Mouse (Mus musculus): ENCODE data around the gene Msx3.

The Msx3 gene

DNA sequence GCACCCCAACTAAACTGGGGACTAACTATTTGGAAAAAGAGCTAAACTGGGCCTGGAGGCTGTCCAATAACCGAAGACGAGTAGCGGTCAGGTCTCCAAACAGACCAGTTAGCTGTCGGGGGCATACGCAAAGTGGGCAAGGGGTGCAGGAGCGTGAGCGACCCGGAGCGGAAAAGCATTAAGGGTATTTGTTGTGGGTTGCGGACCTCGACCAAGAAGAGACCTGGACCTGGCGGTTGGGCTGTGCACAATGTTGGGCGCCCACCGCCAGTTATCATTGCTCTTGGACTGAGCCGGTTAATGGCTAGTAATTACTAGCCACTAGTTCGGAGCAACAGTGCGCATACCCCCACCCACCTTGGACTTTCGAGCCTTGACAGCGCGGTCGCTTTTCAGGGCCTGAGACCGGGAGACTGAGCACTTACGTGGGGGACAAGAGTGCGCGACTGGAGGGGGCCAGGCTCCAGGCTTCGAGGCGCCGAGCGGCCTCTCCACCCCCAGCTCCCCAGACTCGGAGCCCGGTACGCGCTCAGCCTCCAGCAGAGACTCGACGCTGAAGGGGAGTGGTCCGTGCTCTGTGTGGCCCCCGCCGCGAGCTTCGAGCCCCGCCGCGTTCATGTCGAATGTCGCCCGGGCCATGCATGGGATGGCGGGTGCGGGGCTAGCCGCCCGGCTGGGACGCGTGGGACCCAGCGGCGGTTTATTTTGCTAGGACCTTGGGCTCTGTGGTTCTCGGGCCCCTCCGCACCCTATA is at the start of gene Msx3:
Gene Msx3, minus strand, starts transcription at position 729 of the 754 bp plus-strand sequence.
- DNase-seq (ENCODE audit: low spot score in 2 of 2), result no peak

DNA sequence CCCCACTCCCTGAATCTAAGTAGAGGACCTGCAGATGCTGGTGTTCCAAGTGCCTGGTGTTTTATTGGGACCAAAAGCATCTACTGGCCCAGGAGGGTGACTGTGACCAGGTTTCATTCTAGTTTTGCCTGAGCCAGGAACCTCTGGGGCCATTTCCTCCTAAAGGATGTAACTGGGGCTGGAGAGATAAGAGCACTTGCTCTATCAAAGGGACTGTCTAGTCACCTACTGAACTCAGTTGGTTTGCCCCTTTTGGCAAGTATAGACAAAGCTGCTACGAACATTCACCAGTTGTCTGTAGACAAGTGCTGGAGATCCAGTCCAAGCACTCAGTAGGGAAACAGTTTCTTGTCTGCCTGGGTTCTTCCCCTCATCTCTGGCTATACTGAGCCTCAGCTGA is 49.6 kb upstream of the Msx3 start:
- DNase-seq (ENCODE audit: low spot score in 2 of 2), result no peak

GRCm38 (mm10) chr7:140096055-140096454 is 47.2 kb upstream of the Msx3 start:
- DNase-seq (ENCODE audit: low spot score in 2 of 2), result no peak

DNA sequence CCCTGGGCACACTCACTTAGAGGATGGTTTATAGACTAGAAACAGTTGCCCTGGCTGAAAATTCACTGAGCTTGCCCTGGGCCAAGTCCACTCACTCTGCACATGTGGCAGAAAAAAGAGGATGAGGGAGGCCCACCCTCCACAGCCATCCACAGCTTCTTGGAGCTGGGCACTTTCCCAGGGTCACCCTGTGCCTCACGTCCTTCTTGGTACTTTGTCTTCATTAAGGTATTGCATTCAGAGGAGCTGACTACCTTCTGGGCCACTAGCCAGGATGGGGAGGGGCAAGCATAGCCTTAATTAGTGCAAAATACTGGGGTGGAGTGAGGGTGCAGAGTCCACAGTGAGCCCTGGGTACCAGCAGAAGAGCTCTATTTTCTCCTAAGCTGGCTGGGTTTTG is 46.7 kb upstream of the Msx3 start:
- no peak for DNase-seq (ENCODE audit: low spot score in 2 of 2)

GRCm38 (mm10) chr7:140094954-140095353 is 46.1 kb upstream of the Msx3 start:
- DNase-seq (ENCODE audit: low spot score in 2 of 2), result no peak

GRCm38 (mm10) chr7:140092924-140093528 is 44.1 kb upstream of the Msx3 start, which contains the start of gene Prap1:
TSS of gene Prap1 (plus strand) at chr7:140093395.
- no peak for DNase-seq (ENCODE audit: low spot score in 2 of 2)

GRCm38 (mm10) chr7:140090601-140091000 is 41.7 kb upstream of the Msx3 start:
- DNase-seq (ENCODE audit: low spot score in 2 of 2), result no peak

DNA sequence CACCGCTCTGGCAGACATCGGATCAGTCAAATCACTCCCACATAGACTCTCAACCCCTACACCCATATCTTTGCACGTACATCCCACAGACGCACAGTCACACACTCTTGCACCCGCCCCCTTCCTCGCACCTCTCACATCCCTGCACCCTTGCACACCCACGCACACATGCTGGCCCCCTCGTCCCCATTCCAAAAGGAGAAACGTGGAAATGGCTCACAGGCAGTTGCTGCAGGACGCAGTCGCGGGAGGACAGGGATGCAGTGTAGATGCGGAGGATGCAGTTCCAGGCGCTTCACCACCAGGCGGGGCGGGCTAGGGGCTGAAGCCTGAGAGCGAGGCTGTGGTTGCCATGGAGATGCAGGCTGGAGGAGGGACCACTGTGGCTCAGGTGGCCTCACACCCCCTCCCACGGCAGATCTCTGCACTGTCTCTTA is 33.4 kb upstream of the Msx3 start, which contains the start of gene Caly:
Gene Caly, minus strand, starts transcription at position 307 of the 437 bp plus-strand sequence.
- DNase-seq (ENCODE audit: low spot score in 2 of 2), result no peak

DNA sequence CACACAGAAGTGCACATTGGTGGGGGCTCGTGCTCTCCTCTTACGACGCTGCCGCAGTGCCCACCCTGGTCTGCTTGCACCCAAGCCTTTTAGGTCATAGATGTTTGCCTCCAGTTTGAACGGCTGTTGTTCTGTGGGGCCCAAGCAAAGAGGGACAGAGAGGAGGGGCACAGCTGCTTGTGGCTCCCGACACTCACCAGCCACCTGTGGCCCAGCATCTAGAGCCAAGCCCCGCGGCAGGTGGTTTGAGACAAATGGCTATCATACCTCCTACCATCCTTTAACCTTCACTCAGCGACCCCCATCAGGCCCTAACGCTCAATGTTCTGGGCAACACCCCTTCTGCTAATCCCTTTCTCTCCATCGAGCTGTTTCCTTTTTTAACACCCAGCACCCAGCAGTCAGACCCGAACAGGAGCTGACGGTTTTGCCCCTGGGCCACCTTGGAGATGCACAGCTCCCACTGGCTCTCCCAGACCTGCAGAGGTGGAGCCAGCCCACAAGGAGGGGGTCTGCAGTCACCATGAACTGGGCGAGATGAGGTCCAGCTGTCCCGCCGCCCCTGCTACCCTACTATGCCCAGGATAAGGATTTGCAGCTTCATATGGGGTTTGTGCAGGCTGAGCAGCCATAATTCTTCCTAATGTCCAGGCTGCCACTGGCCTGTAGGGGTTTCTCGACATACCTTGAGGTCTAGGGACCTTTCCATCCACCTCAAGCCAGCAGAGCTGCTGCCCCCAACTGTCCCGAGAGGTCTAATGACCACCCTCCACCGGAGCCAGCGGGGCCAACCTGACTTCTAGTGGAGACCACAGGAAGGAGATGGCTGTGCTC is 32.7 kb upstream of the Msx3 start:
- DNase-seq (ENCODE audit: low spot score in 2 of 2), result no peak

DNA sequence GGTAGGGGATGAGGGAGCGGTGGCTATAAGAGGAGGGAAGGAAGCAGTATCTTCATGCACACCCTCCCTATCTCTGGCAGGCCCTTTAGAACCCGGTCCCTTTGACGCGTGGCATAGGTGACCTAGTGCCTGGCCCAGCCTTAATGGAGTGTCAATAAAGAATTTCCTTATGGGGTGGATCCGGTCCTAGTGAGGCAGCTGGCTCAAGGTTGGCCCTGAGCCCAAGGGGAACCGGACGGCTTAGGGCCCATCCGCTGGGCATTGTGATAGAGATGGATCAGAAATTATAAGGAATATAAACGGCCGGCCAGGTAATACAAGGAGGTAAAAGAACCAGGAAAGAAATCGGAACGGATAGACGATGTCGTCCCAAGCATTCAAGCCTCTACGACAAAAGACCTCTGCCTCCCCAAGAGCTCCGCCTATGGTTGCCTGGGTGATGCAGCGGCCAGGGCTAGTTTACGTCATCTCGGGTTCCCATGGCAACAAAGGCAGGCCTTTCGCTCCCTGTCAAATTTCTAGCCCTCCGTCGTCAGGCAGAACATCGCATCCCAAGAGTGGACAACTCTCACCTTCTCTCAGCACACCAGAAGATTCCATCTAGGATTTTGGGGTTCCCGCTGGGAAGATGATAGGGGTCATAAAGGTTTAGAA is 31.7 kb upstream of the Msx3 start:
- peak; percentile 15 for DNase-seq (ENCODE audit: low spot score in 2 of 2)

GRCm38 (mm10) chr7:140078711-140079110 is 29.8 kb upstream of the Msx3 start:
- DNase-seq (ENCODE audit: low spot score in 2 of 2), result peak; percentile 26 to 39

- no peak for DNase-seq (ENCODE audit: low spot score in 2 of 2)
These were observed 28.8 kb upstream of the Msx3 start for GRCm38 (mm10) chr7:140077698-140078097.

DNA sequence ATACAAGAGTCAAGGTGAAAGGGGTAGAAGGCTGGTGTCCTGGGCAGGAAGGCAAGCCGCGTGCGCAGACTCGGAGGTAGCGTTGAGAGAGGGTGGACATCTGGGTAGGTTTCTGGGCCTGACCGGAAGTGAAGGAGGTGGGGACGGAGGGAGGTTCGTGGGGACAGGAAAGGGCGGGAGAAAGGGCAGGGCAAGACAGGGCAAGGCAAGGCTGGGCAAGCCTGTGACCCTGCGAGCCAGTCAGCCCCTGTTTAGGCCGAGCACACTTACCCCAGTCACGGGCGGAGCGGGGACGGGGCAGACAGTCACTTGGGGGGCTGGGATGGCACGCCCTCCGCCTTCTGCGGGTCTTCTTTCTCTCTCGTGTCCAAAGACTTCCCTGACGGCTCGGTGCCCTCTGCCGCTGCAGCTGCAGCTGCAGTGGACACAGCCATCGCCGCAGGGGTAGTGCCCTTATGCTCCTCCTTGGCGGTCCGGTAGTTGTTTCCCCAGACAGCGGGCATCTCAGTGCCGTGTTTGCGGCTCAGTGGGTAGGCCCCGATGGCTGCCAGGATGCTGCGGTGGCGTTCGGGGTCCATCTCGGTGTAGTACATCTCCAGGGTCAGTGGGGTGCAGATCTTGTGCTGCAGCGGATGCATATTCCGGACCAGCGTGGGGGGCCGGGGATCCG is 21.3 kb upstream of the Msx3 start:
- DNase-seq (ENCODE audit: low spot score in 2 of 2), result no peak

DNA sequence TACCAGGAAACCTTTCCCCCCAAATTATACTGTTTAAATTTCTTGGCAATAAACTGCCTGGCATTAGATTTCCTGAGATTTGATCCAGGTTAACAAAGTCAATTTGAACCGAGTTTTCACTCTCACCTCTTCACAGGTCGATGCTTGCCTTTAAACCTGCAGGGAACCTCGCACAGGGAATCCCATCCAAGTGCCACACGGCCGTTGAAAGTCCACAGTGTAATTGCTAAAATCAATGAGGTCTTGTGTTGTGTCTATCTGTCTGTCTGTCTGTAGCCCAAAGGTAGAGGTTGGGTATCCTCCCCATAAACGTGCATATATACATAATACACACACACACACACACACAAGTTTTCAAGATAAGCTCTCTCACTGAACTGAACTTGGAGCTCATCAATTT is 18.5 kb upstream of the Msx3 start:
- DNase-seq (ENCODE audit: low spot score in 2 of 2), result no peak

DNA sequence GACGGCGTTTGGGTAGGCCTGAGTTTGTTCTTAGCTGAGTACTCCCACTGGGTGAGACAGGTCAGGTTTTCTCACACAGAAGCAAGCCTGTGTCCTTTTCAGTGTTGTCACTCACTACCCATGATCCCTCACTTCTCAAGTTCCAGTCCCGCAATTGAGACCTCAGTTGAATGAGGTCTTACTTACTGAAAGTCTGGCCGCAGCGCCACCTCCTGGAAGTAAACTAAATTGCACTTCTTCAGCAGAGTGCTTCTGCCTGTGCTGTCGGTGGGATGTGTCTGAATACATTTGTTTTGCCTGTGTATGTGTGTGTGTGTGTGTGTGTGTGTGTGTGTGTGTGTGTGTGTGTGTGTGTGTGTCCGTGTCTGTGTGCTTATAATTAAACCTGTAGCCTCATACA is 14.2 kb upstream of the Msx3 start:
- peak; percentile 13 to 45 for DNase-seq (ENCODE audit: low spot score in 2 of 2)

- DNase-seq (ENCODE audit: low spot score in 2 of 2), result no peak
These were observed 13.4 kb upstream of the Msx3 start for GRCm38 (mm10) chr7:140062307-140062706.

DNA sequence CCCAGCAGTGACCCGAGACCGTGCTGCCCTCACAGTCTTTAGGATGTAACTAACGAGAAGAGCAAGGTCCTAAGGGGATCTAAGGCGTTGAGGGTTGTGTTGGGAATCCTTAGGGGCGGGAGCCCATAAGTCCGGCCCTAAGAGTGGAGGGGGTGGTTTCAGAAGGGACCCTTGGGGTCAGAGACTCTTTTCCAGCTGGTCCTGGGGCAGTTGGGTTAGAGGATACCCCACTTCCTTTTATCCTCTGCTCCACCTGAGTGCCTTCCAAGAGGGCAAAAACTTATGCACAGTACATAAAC is 12.9 kb upstream of the Msx3 start:
- DNase-seq (ENCODE audit: low spot score in 2 of 2), result no peak

- no peak for DNase-seq (ENCODE audit: low spot score in 2 of 2)
These were observed 12.3 kb upstream of the Msx3 start for GRCm38 (mm10) chr7:140060936-140061831.

DNA sequence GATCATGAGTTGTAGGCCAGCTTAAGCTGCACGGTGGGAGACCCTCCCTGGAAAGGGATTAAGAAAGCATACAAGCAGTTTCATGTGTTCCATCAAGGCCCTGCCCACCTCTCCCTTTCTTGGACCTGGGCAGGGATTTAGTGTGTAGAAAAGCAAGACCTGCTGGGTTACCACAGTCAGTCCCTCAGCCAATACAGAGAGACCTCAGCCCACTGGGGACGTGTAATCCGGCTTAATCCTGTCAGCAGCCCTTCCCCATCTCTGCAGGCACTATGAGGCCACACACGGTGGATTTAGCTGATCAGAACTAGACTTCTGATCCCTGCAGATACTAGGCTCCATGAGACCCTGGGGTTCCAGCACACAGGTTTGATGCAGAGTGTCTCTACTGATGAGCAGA is 10.7 kb upstream of the Msx3 start:
- DNase-seq (ENCODE audit: low spot score in 2 of 2), result no peak

- no peak for DNase-seq (ENCODE audit: low spot score in 2 of 2)
These were observed 9.6 kb upstream of the Msx3 start for GRCm38 (mm10) chr7:140058528-140058927.
